Mouse (Mus musculus): Measurements from ENCODE around the gene Barx1.
A peak's percentile ranks its signal among the peaks of the same experiment; 100 is the strongest.

The Barx1 gene

DNA sequence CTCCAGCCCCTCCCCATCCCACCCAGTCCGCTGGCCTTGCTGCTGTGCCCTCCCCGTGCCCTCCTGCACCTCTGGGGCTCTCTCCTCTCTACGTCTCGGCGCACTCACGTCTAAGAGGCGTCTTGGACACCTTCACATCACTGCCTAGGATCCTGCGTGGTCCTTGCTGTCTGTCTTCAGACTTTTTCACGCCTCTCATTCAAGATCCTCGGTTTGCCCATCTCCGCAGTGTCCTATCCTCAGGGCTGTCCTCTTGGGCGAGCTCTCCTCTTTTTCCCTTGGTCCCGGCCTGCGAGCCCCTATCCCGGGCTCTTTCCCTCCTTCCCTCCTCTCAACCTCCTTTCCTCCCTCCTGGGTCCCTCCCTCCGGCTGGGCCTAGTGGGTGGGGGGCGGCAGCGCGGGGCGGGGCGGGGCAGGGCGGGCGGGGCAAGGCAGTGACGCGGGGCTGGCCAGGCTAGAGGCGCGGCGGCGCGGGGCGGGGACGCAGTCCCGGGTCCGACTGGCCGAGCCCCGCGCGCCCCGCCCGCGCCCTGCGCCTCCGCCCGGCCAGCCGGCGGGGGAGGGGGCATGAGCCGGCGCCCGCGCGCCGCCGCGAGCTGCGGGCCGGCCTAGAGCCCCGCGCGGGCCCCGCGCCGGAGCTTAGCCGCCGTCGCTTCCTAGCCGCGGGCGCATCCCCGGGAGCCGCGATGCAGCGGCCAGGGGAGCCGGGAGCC lies at the start of gene Barx1:
Barx1 (plus strand) TSS at position 568 of the 713 bp plus-strand sequence.
- DNase-seq, result peak; percentile 71

DNA sequence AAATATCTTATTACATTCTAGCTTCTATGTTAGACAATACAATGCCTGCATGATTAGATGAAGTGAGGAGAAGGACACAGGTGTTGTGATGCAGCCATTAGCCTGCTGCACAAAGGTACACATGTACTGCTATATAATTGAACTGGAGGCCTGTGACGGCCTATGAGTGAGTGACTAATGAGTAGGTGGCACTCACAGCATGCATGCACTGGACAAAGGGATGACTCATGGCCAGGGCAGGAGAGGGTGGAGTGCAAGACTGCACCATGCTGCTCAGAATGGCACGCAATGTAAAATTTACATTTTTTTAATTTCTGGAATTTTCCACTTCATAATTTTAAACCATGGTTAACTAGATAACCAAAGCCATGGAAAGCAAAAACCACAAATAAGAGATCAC lies 48.3 kb upstream of the Barx1 start:
- no peak for DNase-seq

DNA sequence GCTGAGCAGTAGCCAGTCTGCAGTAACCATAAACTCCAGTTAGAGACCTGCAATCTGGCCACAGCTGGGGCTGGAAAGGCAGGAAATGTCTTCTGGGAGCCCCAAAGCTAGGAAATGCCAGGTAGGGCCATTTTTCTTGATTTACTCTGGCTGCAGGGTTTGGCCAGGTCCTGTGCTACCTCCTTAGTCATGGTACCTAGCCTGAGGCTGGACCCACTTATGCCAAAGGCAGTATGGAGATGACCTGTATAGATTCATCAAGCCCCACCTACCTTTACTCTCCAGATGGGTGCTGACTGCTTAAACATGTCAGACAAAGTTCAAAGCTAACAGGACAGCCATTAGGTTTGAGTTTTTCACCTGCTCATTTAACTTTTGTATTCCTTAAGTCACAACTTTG lies 45.0 kb upstream of the Barx1 start:
- DNase-seq, result no peak

DNA sequence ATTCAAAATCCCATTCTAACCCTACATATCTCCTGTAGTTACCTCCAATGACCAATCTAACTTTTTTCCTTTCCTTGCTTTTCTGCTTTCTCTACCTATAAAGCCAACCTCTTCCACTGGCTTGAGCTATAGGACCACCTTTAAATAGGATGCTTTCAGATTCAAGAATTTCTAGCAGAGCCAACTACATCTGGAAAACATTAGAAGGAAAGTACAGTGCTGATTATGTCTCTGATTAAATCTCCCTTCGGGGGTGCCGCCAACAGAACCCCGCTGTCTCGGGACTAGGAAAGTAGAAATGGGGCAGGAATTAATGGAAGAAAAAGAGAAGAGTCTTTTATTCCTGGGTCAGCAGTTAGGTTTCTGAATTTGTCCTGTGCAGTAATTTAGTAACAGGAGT lies 43.9 kb upstream of the Barx1 start:
- DNase-seq, result peak; percentile 39

DNA sequence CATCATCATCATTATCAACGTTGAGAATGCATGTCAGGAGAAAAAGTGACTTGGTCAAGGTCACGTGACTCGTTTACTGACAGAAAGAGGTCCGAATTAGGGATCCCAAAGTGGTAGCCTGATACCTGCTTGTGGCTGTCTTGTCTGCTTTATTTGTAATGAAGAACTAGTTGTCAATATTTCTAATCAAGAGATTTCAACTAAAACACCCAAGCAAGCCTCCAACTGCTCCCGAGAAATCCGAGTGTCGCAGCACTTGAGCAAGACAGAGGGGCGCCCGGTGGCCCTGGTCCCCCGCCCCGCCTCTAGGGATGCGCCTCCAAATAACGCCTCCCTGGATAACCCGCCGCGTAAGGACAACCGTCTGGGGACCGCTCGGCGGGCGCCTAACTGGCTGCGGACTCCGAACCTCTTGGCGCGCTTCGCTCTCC lies 37.8 kb upstream of the Barx1 start:
- DNase-seq, result no peak

DNA sequence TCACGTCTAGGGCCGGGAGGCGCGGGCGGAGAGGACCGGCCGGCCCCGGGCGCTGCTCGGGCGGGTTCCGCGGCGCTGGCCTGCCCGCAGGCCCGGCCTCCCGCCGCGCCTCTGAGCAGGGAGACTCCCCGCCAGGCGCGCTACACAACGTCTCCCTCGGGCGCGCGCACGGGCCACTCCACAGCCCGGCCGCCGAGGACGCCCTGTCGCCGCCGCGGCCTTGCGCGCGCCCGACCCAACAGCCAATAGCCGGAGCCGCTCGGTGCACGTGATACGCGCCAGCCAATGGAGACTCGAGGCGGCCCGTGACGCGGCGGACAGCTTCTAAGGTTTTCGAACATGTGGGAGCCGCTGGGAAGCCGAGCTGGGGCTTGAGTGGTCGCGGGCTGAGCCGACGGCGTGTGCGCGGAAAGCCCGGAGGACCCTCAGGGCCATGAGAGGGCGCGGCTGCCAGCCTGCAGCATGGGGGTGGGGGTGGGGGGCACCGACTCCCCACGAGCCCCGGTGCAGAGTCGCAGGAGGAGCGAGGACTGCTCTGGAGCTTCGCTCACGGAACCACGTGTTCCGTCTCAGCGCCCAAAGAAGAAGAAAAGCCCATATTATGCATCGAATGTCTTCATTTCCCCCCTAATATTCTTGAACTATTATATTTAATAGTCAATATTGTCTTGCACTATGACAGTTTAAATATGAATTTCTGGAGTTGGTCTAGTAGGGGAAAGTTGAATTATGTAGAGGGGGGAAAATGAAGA lies 37.2 kb upstream of the Barx1 start, which contains the start of gene Ptpdc1:
Ptpdc1 (minus strand) TSS at position 232 of the 752 bp plus-strand sequence.
- peak; percentile 99 for DNase-seq

DNA sequence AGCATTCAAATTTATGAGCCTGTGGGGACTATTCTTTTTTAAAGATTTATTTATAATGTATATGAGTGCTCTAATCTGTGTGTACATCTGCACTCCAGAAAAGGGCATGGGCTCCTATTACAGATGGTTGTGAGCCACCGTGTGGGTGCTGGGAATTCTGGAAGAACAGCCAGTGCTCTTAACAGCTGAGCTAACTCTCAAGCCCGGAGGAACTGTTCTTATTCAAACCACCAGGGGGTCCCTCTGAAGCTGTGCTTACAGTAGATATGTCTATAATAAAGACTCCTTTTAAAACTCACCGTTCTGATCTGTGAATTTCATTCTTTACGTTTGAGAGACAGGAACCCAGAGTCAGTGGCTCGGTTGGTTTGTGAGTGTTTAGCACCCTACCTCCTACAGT lies 31.1 kb upstream of the Barx1 start:
- DNase-seq, result no peak

DNA sequence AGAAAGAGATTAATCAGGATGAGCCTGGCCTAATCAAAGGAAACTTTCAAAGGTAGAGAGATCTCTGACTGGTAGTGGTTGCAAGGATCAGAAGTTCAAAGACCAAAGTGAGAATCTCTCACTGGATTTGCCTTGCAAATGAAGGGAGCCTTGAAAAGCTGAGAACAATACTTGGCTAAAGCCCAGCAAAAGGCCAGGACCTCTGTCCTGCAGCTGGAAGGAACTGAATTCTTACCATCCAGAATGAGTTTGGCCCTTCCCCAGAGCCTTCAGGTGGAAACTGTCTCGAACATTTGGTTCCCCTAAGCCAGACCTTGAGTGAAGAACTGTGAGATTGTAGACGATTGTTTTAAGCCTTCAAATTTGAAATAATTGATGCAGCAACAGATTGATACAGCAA lies 25.1 kb upstream of the Barx1 start:
- DNase-seq, result no peak

DNA sequence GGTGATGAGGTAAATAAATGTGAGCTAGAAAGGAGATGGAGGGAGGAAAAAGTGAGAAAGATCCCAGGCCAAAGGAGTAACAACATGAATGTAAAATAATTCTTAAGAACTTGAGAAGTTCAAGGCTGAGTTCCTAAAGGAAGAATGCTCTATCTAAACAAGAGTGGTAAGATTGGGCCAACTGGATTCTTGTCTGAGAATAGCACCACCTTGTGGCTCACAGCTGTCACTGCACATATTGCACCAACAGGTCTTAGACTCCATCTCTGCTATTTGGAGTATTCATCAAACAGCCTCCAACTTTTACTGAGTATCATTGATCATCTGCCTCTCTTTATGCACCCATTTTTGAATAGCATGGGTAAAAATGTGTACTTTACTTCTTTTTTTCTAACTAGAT lies 23.2 kb upstream of the Barx1 start:
- peak; percentile 80 for DNase-seq

DNA sequence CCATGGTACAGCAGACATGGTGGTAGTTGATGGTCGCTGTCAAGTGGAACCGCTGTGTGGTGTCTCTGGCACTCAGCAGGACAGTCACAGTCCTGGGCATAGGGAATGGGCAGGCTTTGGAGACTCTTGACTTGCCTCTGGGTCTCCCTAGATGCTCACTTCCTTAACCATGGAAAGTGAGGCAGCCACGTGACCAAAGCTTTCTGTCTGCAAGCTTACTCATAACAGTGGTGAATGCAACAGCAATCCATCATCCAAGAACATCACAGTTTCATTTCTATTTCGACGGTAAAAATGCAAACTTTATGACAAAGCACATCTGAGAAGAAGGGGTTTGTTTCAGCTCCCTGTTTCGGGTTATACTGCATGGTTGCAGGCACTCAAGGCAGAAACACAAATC lies 19.7 kb upstream of the Barx1 start:
- no peak for DNase-seq

DNA sequence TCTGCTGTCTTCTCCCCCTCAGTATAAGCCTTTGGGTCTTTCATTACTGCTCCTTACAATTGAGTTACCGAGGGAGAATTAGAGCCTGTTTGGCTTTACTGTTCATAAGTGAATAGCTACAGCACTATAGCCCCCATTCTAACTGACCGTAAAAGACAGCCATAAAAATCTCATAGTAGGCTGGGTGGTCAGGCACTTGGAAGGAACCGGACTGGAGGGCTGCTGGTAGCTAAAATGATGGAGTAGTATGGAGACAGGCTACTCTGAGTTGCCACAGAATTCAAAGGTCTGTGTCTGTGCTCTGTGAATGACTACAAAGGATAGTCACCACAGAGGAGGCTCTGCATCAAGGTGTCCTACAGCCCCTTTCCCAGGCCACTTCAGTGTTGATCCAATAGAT lies 18.8 kb upstream of the Barx1 start:
- DNase-seq, result no peak

DNA sequence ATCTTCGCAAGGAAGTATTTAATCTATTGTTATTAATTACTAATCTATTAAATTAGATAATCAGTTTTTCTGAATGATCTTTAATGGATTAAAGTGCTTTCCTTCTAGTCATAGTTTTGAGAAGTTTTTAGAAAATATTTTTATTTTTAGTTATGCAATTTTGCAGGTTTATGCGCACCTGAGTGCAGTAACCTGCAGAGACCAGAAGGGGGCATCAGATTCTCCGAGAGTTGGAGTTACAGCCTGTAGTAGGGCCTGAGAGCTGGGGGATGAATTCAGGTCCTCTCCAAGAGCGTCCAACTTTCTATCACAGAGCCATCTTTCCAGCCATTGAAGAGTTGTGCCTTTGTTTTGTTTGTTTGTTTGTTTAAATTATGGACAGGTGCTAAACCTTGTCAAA lies 16.1 kb upstream of the Barx1 start:
- no peak for DNase-seq

DNA sequence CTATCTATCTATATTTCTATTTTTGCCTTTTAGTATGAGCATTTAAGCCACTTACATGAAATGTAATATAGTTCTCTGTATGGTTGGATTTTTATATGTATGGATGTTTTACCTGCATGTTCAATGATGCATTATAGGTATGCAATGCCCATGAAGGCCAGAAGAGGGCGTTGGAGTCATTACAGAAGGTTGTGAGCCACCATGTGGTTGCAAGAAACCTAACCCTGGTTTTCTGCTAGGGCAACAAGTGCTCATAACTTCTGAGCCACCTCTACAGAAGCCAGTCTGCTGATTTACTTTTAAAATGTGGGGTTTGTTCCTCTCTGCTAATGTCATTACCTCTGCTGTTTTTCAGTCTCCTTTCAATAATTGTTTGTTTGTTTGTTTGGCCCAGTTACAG lies 12.2 kb upstream of the Barx1 start:
- peak; percentile 55 for DNase-seq

DNA sequence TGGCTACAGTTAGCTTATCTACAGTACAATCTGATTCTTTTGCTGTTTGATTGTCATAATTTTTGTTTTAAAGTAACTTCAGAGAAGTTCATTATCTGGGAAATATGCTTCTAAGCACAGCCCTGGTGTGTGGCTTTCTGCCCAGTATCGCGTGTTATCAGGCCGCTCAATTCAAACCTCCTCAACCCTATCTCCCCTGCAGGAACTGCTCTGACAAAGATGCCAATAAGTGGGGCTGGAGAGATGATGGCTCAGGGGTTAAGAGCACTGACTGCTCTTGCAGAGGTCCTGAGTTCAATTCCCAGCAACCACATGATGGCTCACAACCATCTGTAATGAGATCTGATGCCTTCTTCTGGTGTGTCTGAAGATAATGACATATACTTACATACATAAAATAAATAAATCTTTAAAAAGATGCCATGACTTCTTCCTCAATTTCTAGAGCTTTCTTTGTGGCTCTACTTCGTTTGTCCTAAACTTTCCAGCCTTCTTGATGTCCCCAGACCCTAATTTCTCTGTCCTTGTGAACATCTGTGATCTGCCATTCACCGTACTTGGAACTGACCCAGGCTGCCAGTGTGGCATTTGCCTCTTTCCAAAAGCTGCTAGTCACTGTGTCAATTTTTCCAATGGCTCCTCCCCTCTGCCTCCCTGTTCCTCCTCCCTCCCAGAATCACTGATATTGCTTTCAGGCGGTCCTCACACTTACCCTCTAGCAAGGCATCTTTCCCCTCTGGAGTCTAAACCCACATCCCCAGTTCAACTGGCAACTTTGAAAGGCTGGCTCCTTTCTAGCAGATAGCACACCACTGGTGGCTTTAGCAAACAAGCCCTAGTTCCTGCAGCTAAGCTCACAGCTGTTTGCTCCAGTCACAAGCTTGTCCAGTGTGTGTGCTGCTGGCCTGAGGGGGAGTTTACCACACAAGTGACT lies 11.4 kb upstream of the Barx1 start:
- DNase-seq, result no peak

DNA sequence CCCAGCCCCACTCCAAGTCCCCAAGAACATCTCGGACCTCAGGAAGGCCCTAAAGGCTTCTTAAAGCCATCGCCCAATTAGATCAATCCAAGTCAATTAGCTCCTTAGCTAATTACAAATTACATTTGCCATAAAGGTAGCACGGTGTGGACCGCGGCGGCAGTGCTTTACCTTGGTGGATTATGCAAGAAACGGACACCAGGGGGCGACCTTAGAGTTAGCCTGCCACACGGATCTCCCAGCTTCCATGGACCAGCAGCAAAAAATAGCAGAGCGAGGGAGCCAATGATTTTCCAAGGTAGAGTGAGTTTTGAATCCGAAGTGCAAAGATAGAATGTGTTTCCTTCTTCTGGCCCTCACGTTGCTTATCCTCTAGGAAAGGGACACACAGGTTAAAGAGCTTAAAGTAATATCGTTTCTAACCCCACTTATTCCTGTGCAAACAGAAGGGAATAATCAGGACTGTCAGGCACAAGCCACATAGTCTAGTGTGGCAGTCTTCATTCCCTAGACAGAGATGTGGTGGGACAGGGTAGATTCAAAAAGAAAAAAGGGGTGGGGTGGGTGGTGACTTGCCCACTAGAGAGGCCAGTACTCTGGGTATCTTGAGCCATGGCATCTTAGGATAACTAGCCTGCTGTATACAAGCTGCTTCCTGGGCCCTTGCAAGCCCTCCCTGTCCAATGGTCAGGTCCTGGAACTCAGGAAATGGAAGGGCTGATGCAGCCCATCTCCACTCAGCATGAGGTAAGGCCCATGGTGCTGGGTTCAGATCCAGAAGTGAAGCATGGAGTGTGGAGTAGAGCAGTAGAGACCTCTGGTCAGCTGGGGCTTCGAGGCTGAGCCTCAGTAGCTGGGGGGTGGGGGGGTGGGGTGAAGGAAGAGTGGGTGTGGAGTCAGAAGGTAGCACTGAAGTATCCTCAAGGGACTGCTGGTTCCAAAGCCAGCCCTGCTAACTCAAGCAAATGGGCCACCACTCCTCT lies 8.7 kb upstream of the Barx1 start:
- DNase-seq, result peak; percentile 84

DNA sequence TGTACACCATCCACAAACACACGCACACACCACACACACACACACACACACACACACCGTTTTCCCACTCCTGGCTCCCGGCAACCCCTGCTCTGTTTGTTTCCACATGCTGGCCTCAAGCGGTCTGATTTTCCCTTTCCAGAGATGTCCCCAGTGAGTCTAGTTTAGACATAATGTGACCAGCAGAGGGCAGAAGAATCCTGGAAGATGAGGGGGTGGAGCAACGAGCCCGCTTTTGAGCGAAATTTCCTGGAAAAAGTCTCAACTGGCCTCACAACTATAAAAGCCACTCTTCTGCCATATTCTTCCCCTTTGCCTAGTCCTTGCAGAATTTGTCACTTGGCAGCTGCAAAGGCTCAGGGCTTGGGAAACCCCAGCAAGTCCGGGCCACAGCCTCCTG lies 7.2 kb upstream of the Barx1 start:
- peak; percentile 91 for DNase-seq

DNA sequence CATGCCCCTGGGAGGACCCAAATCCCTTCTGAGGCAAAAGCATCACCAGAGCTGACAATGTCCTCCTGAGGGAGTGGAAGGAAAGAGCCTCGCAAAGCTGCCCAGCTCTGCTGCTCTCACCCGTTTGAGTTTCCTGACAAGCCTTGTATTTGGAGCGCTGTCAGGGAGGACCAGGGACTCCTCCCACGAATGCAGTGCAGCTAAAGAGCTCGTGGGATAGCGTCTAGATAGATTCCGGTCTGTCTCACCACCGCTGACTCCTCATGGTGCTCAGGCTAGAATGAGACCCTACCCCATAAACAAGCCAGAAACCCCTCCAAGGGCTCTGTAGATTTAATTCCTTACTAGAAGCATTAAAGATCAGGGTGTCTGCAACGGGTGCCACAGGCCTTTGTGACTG lies 5.0 kb upstream of the Barx1 start:
- DNase-seq, result no peak

DNA sequence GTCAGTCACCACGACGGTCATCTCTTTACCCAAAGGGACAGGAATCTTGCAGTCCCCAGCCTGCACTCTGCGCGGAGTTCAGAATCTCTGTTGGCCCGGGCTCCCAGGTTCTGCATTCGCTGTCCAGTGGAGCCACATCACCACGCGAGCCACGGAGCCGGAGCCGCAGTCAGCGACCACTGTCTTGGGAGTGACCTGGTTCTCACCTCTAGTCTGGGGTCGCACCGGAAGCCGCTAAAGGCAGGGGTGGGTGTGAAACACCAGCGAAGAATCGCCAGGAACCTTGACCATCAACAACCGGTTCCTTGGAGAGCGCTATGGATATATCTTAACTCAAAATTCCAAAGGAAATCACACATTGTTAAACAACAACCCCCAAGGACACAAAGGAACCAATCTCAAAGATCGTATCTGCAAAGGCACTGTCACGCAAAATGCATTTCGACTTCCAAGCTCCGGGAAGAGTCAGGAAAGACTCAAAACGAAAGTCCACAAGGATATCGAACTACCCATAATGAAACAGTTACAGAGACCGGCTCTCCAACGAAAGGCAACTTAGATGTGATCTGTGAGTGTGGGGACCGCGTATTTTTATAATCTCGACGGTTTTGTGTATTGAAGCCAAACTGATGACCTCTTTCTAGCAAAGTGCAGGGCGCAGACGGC lies 4.1 kb upstream of the Barx1 start:
- peak; percentile 29 for DNase-seq

DNA sequence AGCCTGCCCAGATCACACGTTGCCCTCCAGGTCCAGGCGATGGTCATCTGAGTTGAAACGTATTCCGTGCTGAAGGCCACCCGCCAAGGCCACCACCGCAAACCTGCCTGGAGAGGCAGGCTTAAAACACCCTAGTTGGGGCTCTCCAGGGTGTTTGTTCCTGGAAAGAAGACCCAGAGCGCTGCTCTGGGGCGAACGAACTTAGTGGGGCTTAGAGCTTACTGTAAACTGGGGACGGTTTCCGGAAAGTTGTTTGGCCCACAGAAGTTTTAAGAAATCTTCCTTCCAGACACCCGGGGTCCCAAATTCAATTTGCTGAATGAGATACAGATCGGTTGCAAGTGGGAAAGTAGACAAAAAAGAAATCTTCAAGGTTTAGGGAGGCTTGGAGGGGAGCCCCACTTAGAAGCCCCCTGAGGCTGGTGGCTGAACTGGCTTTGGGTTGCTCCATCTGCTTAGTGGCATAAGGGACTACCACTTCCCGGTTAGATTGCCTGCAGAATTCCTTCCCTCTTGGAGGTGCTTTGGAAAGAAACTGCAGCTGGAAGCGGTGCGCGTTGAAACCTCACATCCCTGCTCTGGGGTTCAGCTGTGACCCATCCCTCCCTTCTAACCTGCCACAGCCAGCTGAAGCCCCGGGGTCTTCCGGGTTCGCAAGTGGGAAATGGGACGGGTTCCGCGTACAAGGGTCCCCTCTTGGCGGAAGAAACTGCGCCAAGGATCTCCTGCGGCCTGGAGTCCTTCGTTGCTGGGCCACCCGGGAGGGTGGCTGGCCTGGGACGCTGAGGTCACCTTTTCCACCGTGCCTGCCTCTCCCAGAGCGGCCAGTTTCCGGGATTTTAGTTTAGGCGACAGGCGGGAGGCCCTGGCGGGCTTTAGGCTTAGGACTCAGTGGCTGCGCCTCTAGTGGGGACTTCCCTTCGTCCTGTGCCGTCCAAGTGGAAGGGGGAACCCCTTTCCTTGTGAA lies 3.3 kb upstream of the Barx1 start:
- DNase-seq, result peak; percentile 67

DNA sequence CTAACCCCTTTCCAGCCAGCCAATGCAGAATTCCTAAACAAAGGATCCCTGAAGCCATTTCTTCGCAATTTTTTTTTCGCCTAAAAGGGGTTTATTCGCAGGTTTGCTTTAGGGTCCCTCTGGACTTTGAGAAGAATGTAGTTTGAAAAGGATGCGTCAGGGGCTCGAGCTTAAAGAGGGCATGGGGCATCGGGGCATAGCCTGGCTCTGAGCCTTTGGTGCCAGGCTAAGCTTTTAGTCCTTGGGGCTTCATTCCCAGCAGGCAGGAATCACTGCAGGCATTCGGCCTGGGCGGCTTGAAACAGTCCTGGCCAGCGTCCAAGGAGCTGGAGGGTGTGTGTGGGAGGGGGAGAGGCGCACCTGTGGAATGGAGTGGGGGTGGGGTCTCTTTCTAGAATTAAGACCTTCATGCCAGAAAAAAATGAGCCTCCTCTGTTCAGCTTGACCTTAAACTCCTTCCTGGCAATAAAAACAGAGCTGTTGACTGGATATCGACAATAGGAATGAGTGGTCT lies 2.5 kb upstream of the Barx1 start:
- DNase-seq, result peak; percentile 44

All from embryo, embryonic 11 days (tissue).